Mouse (Mus musculus) kidney, adult 18-20 months (tissue): ENCODE measurements around the gene Dusp21.

Experiments
- DNase-seq: peaks from one replicate; pipeline ENCODE4 v3.0.0; 2021

Gene Dusp21

GRCm38 (mm10) chrX:18145557-18145956, at the start of gene Dusp21:
Dusp21 (plus strand) TSS chrX:18145857.
- no peak for DNase-seq

GRCm38 (mm10) chrX:18160734-18161442, 15.2 kb downstream of the Dusp21 start:
- no peak for DNase-seq

GRCm38 (mm10) chrX:18161796-18162191, 16.1 kb downstream of the Dusp21 start:
- DNase-seq: no peak

- DNase-seq: peak; percentile 100
Measured at GRCm38 (mm10) chrX:18162192-18162857, 16.7 kb downstream of the Dusp21 start, which contains the start of gene Kdm6a. Kdm6a (plus strand) TSS chrX:18162575.

- DNase-seq: peak; percentile 82
Measured at GRCm38 (mm10) chrX:18162861-18163731, 17.4 kb downstream of the Dusp21 start.

GRCm38 (mm10) chrX:18163917-18164624, 18.4 kb downstream of the Dusp21 start:
- peak; percentile 56 for DNase-seq

- DNase-seq: no peak
Measured at GRCm38 (mm10) chrX:18165121-18165520, 19.5 kb downstream of the Dusp21 start.

- DNase-seq: no peak
Measured at GRCm38 (mm10) chrX:18166961-18167360, 21.3 kb downstream of the Dusp21 start.

- no peak for DNase-seq
Measured at GRCm38 (mm10) chrX:18168940-18169339, 23.3 kb downstream of the Dusp21 start.

- DNase-seq: no peak
Measured at GRCm38 (mm10) chrX:18174831-18175230, 29.2 kb downstream of the Dusp21 start.

GRCm38 (mm10) chrX:18177803-18178202, 32.1 kb downstream of the Dusp21 start:
- DNase-seq: no peak

GRCm38 (mm10) chrX:18179492-18179891, 33.8 kb downstream of the Dusp21 start:
- no peak for DNase-seq

GRCm38 (mm10) chrX:18187203-18187602, 41.5 kb downstream of the Dusp21 start:
- no peak for DNase-seq

GRCm38 (mm10) chrX:18188293-18188692, 42.6 kb downstream of the Dusp21 start:
- no peak for DNase-seq
